Mouse (Mus musculus): ENCODE results near the gene 2610008E11Rik.

- TF ChIP-seq CTCF (IDR thresholded peaks at IDR 0.05; ENCODE audit: borderline replicate concordance, control insufficient read depth, extremely low read depth, insufficient read depth, low read length, poor library complexity): no peak
- no peak for TF ChIP-seq POLR2A (IDR thresholded peaks at IDR 0.05; ENCODE audit: control insufficient read depth, extremely low read depth, insufficient read depth, low read length, poor library complexity)
Observed at GRCm38 (mm10) chr10:79115085-79115484, 17.7 kb upstream of the 2610008E11Rik start.
